Mouse (Mus musculus) neural tube, embryonic 11.5 days (tissue): Measurements from ENCODE around the gene Urad. TPM values are rescaled to one million over a fixed set of nuclear protein-coding genes. Genes with fewer than 3 reads are reported as not detected.
A peak's percentile ranks its signal among the peaks of the same experiment; 100 is the strongest.

Experiments used
- ATAC-seq: fragments of 200-750 bp; cut with Nextera tagmentation; 2 replicates; pipeline ENCODE4 v1.8.0; 2017; ENCODE audit warnings: moderate number of reproducible peaks, mild to moderate bottlenecking, moderate TSS enrichment, moderate library complexity; ENCODE audit not compliant: insufficient read depth, low FRiP score, low TSS enrichment
- DNase-seq: peaks from one replicate; pipeline ENCODE4 v3.0.0-alpha.2; 2015; ENCODE audit warnings: low spot score
- H3K27ac ChIP-seq: fragments of 300-500 bp; sonication (generic); 2 replicates; pipeline ENCODE4 v1.5.1; 2014; ENCODE audit warnings: low read depth, mild to moderate bottlenecking, low read length
- H3K27me3 ChIP-seq: fragments of 300-500 bp; sonication (generic); 2 replicates; pipeline ENCODE4 v1.6.1; 2014; ENCODE audit warnings: mild to moderate bottlenecking, low read length, mixed read lengths; ENCODE audit not compliant: control insufficient read depth, insufficient read depth
- H3K36me3 ChIP-seq: fragments of 300-500 bp; sonication (generic); 2 replicates; pipeline ENCODE4 v1.6.1; 2014; ENCODE audit warnings: mild to moderate bottlenecking, low read length, moderate library complexity, mixed read lengths; ENCODE audit not compliant: control insufficient read depth, insufficient read depth
- H3K4me1 ChIP-seq: fragments of 300-500 bp; sonication (generic); 2 replicates; pipeline ENCODE4 v1.6.1; 2014; ENCODE audit warnings: low read length, mixed read lengths; ENCODE audit not compliant: control insufficient read depth, insufficient read depth
- H3K4me2 ChIP-seq: fragments of 300-500 bp; sonication (generic); 2 replicates; pipeline ENCODE4 v1.6.1; 2014; ENCODE audit warnings: low read depth, mild to moderate bottlenecking, moderate library complexity
- H3K4me3 ChIP-seq: fragments of 300-500 bp; sonication (generic); 2 replicates; pipeline ENCODE4 v1.5.1; 2014; ENCODE audit warnings: low read depth, low read length
- H3K9ac ChIP-seq: fragments of 300-500 bp; sonication (generic); 2 replicates; pipeline ENCODE4 v1.6.1; 2014; ENCODE audit warnings: mild to moderate bottlenecking, low read length
- H3K9me3 ChIP-seq: fragments of 300-500 bp; sonication (generic); 2 replicates; pipeline ENCODE4 v1.6.1; 2016; ENCODE audit warnings: low read length; ENCODE audit not compliant: control insufficient read depth
- WGBS: fragments of 180-500 bp; shearing (Covaris S2); extraction: QIAGEN DNeasy Blood & Tissue Kit; methylation state at CpG from one replicate; pipeline ENCODE4 v1.1.7; 2014; 5-methylcytosine and 5-hydroxymethylcytosine counted together
- polyA plus RNA-seq: library from polyadenylated mRNA; unstranded; fragments of >200 nt; fragmentation: Nextera tagmentation; extraction: Ambion mirVana; gene quantifications from 2 replicates; pipeline ENCODE4 v1.2.1, GENCODE M21; 2014

Gene Urad
- polyA plus RNA-seq, 1 experiment from 2014 or later: not detected

DNA sequence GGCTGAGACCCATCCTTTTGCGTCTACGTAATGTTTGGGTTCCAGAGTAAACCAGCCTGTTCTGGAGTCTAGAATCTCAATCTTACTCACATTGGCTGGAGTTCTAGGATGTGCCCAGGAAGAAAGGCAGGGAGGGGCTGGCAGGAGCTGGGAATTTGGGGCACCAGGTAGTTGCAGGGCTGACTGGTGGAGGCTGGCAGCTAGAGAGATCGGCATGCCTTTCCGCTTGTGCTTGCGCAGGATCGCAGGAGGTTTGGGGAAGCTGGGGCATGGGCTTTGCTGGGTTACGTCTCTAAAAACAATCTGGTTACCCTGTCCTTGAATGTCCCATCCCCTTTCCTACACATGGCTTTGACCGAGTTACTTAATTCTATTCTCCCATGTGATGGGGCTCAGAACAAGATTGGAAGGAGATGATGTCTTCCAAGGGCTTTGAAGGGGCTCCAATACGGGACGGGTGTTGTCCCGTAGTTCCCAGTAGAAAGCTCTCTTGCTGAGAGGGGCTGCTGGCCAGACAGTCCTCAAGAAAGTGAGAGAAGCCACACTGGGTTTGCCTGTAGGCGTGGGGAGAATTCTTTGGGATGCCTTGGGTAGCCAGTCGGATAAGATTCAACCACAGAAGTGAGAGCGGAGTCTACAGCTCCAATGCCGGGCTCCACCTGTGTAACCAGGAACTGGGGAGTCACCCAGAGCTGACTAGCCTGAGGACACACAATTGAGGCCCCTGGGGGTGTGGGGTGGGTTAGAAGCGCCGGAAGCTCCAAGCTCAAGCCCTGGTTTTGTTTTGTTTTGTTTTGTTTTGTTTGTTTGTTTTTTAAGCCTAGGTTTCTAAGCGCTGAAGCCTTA, 45.3 kb downstream of the Urad start:
- Histone ChIP-seq H3K4me1 (no peaks in the 10 kb centered on the region), H3K4me3 (no peak overlapping the region), H3K27ac (no peak overlapping the region), H3K36me3 (no peaks in the 10 kb centered on the region), H3K27me3 (peaks cover 86% of the 10 kb centered on the region), H3K9ac (no peak overlapping the region), H3K4me2 (no peak overlapping the region), H3K9me3 (no peaks in the 10 kb centered on the region)
- ATAC-seq: no peak
- 1% methylated on average over 18 of the region's 18 CpGs for WGBS
- DNase-seq: peak; percentile 16

GRCm38 (mm10) chr5:147275761-147276160, 46.5 kb downstream of the Urad start:
- no peak overlapping the region for H3K4me2 ChIP-seq
- 16% methylated on average over 3 of the region's 3 CpGs for WGBS
- no peaks in the 10 kb centered on the region for H3K4me1 ChIP-seq
- no peak overlapping the region for H3K27ac ChIP-seq
- ATAC-seq: no peak
- no peak overlapping the region for H3K9ac ChIP-seq
- DNase-seq: peak; percentile 19
- H3K4me3 ChIP-seq: no peak overlapping the region
- H3K9me3 ChIP-seq: no peaks in the 10 kb centered on the region
- H3K36me3 ChIP-seq: no peaks in the 10 kb centered on the region
- peaks cover 92% of the 10 kb centered on the region for H3K27me3 ChIP-seq

DNA sequence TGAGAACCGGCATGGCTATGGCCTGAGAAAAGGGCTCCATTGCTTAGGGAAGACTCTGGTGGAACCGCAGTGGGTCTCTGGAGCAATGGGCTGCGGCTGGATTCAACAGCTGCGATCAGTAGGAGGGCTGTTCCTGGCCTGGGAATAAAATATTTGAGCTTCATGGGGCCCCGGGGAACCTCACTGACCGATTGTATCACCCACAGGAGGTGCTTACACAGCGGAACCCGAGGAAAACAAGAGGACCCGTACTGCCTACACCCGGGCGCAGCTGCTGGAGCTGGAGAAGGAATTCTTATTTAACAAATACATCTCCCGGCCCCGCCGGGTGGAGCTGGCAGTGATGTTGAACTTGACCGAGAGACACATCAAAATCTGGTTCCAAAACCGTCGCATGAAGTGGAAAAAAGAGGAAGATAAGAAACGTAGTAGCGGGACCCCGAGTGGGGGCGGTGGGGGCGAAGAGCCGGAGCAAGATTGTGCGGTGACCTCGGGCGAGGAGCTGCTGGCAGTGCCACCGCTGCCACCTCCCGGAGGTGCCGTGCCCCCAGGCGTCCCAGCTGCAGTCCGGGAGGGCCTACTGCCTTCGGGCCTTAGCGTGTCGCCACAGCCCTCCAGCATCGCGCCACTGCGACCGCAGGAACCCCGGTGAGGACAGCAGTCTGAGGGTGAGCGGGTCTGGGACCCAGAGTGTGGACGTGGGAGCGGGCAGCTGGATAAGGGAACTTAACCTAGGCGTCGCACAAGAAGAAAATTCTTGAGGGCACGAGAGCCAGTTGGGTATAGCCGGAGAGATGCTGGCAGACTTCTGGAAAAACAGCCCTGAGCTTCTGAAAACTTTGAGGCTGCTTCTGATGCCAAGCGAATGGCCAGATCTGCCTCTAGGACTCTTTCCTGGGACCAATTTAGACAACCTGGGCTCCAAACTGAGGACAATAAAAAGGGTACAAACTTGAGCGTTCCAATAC, 47.8 kb downstream of the Urad start:
- H3K9me3 ChIP-seq: no peaks in the 10 kb centered on the region
- peak; percentile 66 for DNase-seq
- H3K36me3 ChIP-seq: no peaks in the 10 kb centered on the region
- H3K27me3 ChIP-seq: peaks cover 98% of the 10 kb centered on the region
- WGBS: under 1% methylated on average over 48 of the region's 48 CpGs
- no peak overlapping the region for H3K4me3 ChIP-seq
- no peak overlapping the region for H3K9ac ChIP-seq
- no peak for ATAC-seq
- no peak overlapping the region for H3K4me2 ChIP-seq
- no peak overlapping the region for H3K27ac ChIP-seq
- no peaks in the 10 kb centered on the region for H3K4me1 ChIP-seq

- Histone ChIP-seq H3K4me1 (no peaks in the 10 kb centered on the region), H3K9ac (no peak overlapping the region), H3K4me2 (no peak overlapping the region), H3K9me3 (no peaks in the 10 kb centered on the region), H3K27me3 (peaks cover 97% of the 10 kb centered on the region), H3K4me3 (no peak overlapping the region), H3K27ac (no peak overlapping the region), H3K36me3 (no peaks in the 10 kb centered on the region)
- 2% methylated on average over 10 of the region's 10 CpGs for WGBS
- no peak for ATAC-seq
- peak; percentile 56 for DNase-seq
Observed at GRCm38 (mm10) chr5:147272808-147273345, 49.4 kb downstream of the Urad start.

- DNase-seq: no peak
- no peaks in the 10 kb centered on the region for H3K36me3 ChIP-seq
- no peak overlapping the region for H3K27ac ChIP-seq
- no peaks in the 10 kb centered on the region for H3K4me1 ChIP-seq
- WGBS: 2% methylated on average over 12 of the region's 12 CpGs
- H3K4me2 ChIP-seq: no peak overlapping the region
- H3K4me3 ChIP-seq: no peak overlapping the region
- no peak overlapping the region for H3K9ac ChIP-seq
- no peaks in the 10 kb centered on the region for H3K9me3 ChIP-seq
- no peak for ATAC-seq
- H3K27me3 ChIP-seq: peaks cover 97% of the 10 kb centered on the region
Observed at GRCm38 (mm10) chr5:147272046-147272807, 50.0 kb downstream of the Urad start.

- Histone ChIP-seq H3K4me1 (no peaks in the 10 kb centered on the region), H3K4me3 (no peak overlapping the region), H3K27ac (no peak overlapping the region), H3K9me3 (no peaks in the 10 kb centered on the region), H3K27me3 (peaks cover 97% of the 10 kb centered on the region), H3K9ac (no peak overlapping the region), H3K36me3 (no peaks in the 10 kb centered on the region), H3K4me2 (no peak overlapping the region)
- no peak for ATAC-seq
- peak; percentile 39 for DNase-seq
- WGBS: 1% methylated on average over 29 of the region's 29 CpGs
Observed at GRCm38 (mm10) chr5:147270673-147271655, 51.3 kb downstream of the Urad start.

DNA sequence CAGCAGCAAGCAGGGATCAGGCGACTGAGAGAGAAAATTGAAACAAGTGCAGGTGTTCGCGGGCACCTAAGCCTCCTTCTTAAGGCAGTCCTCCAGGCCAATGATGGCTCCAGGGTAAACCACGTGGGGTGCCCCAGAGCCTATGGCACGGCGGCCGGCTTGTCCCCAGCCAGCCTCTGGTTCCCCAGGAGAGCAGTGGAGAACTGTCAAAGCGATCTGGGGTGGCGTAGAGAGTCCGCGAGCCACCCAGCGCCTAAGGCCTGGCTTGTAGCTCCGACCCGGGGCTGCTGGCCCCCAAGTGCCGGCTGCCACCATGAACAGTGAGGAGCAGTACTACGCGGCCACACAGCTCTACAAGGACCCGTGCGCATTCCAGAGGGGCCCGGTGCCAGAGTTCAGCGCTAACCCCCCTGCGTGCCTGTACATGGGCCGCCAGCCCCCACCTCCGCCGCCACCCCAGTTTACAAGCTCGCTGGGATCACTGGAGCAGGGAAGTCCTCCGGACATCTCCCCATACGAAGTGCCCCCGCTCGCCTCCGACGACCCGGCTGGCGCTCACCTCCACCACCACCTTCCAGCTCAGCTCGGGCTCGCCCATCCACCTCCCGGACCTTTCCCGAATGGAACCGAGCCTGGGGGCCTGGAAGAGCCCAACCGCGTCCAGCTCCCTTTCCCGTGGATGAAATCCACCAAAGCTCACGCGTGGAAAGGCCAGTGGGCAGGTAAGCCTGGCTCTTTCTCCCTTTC, 52.1 kb downstream of the Urad start, which contains the start of gene Pdx1:
TSS of gene Pdx1 (plus strand) at position 34 of the 747 bp plus-strand sequence.
- 0% methylated on average over 43 of the region's 44 CpGs for WGBS
- H3K27ac ChIP-seq: no peak within 1 kb of the TSS
- ATAC-seq: peak; percentile 50; the same call in 1 of the 2 replicates
- H3K9me3 ChIP-seq: no peaks in the 10 kb centered on the region
- H3K36me3 ChIP-seq: no peaks in the 10 kb centered on the region
- H3K4me1 ChIP-seq: no peaks in the 10 kb centered on the region
- H3K9ac ChIP-seq: no peak within 1 kb of the TSS
- H3K27me3 ChIP-seq: peaks cover 96% of the 10 kb centered on the region
- no peak within 1 kb of the TSS for H3K4me3 ChIP-seq
- peak; percentile 64 for DNase-seq
- H3K4me2 ChIP-seq: no peak within 1 kb of the TSS
